Mouse (Mus musculus): ENCODE data around the gene Sag. TPM values are rescaled to one million over a fixed set of nuclear protein-coding genes. Genes with fewer than 3 reads are reported as not detected.
"Not testable (repeated sequence)": the region's sequence is repeated elsewhere in the genome, so short reads cannot be mapped to it uniquely, and the experiment has no call there.

The Sag gene
- polyA plus RNA-seq, 1 experiment from 2014 or later, result 3.8 TPM

DNA sequence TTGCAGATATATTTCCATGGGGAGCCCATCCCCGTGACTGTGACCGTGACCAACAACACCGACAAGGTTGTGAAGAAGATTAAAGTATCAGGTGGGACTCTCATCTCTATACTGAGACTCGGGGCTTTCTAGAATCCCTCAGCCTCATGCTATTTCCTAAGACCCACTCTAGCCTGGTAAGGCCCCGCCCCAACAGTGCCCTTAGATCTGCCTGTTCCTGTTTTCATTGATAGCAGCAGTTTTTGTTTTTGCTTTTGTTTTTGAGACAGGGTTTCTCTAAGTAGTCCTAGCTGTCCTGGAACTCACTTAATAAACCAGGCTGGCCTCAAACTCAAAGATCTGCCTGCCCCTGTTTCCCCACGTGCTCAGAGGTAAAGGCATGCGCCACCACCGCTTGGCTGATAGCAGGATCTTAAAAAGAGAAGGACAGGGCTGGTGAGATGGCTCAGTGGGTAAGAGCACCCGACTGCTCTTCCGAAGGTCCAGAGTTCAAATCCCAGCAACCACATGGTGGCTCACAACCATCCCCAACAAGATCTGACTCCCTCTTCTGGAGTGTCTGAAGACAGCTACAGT lies 21.0 kb downstream of the Sag start:
- Histone ChIP-seq H3K9ac (replicated peaks) (no peak overlapping the region), H3K4me1 (replicated peaks) (peaks cover 4% of the 10 kb centered on the region; the same call in 1 of the 2 replicates), H3K4me2 (no peak overlapping the region), H3K27ac (no peak overlapping the region), H3K27me3 (no peaks in the 10 kb centered on the region), H3K9me3 (no peaks in the 10 kb centered on the region), H3K36me3 (no peaks in the 10 kb centered on the region), H3K4me3 (replicated peaks) (no peak overlapping the region)
- ATAC-seq (ENCODE audit: insufficient number of reproducible peaks, insufficient read depth, low FRiP score, low TSS enrichment, low read depth), result no peak
- WGBS, result 88% methylated on average over 10 of the region's 10 CpGs

DNA sequence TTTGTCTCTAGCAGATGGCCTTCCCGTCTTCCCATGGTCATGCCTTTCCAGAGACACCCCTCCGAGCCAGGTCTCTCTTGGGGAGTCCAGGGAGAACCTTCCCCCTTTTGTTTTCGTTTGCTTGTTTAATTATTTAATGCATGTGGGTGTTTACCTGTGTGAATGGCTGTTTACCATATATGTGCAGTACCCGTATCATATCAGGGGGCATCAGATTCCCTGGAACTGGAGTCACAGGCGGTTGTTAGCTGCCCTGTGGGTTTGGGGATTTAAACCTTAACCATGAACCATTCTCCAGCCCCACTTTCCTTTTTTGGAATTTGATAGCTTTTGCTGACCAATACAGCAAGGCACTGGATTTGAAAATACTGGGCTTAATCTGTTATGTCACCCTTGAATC lies 21.8 kb downstream of the Sag start:
- Histone ChIP-seq H3K27me3 (no peaks in the 10 kb centered on the region), H3K9ac (replicated peaks) (no peak overlapping the region), H3K4me2 (no peak overlapping the region), H3K9me3 (no peaks in the 10 kb centered on the region), H3K27ac (no peak overlapping the region), H3K36me3 (no peaks in the 10 kb centered on the region), H3K4me1 (replicated peaks) (peaks cover 7% of the 10 kb centered on the region; the same call in 1 of the 2 replicates), H3K4me3 (replicated peaks) (no peak overlapping the region)
- no peak for ATAC-seq (ENCODE audit: insufficient number of reproducible peaks, insufficient read depth, low FRiP score, low TSS enrichment, low read depth)
- WGBS, result 86% methylated on average over 5 of the region's 5 CpGs

DNA sequence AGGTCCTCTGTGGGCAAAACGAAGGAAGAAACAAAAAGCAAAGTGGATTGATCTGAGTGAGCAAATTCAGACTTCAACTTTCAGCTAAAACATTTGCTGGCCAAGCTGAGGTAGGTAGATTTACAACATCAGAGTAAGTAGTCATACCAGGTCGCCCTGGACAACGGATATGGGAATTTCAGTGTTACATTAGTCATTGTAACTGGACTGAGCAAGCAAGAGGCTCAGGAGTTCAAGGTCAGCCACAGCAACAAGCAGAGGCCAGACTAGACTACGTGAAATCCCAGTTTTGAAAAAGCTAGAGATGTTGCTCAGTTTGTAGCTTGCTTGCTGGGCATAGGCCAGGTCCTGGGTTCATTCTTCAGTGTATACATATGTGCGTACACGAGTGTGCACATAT lies 22.5 kb downstream of the Sag start:
- no peak overlapping the region for H3K4me2 ChIP-seq
- peaks cover 7% of the 10 kb centered on the region; the same call in 1 of the 2 replicates for H3K4me1 ChIP-seq (replicated peaks)
- H3K9me3 ChIP-seq, result no peaks in the 10 kb centered on the region
- H3K27me3 ChIP-seq, result no peaks in the 10 kb centered on the region
- no peak overlapping the region for H3K9ac ChIP-seq (replicated peaks)
- WGBS, result 89% methylated on average over 6 of the region's 6 CpGs
- no peak overlapping the region for H3K4me3 ChIP-seq (replicated peaks)
- ATAC-seq (ENCODE audit: insufficient number of reproducible peaks, insufficient read depth, low FRiP score, low TSS enrichment, low read depth), result no peak
- H3K27ac ChIP-seq, result no peak overlapping the region
- no peaks in the 10 kb centered on the region for H3K36me3 ChIP-seq

DNA sequence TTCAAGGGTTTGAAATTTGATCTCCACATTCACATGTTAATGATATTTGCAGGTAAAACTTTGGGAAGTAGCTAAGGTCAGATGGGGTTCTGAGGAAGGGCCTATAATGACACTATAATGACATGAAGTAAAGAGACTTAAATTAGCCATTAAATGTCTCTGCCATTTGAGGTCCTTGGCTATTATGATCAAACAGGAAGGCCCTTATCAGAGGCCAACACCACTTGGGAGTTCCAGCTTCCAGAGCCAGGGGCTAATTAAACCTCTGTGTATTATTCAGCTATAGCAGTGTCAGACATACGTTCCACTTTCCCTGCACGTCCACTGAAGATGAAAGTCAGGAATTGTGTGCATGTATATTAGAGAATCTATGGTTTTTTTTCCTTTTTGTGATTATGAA lies 23.0 kb downstream of the Sag start:
- no peak overlapping the region for H3K4me2 ChIP-seq
- H3K9ac ChIP-seq (replicated peaks), result no peak overlapping the region
- H3K4me3 ChIP-seq (replicated peaks), result no peak overlapping the region
- H3K36me3 ChIP-seq, result no peaks in the 10 kb centered on the region
- H3K9me3 ChIP-seq, result no peaks in the 10 kb centered on the region
- H3K4me1 ChIP-seq (replicated peaks), result peaks cover 7% of the 10 kb centered on the region; the same call in 1 of the 2 replicates
- H3K27me3 ChIP-seq, result no peaks in the 10 kb centered on the region
- 83% methylated on average over 2 of the region's 2 CpGs for WGBS
- H3K27ac ChIP-seq, result no peak overlapping the region
- no peak for ATAC-seq (ENCODE audit: insufficient number of reproducible peaks, insufficient read depth, low FRiP score, low TSS enrichment, low read depth)

DNA sequence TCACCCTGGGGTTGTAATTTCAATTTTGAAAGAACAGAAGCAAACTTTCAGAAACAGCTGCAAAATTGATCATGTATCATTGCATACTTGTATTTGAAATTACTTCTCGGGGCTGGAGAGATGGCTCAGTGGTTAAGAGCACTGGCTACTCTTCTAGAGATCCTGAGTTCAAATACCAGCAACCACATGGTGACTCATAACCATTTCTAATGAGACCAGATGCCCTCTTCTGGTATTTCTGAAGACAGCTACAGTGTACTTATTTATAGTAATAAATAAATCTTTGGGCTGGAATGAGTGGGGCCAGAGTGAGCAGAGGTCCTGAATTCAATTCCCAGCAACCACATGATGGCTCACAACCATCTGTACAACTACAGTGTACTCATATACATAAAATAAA lies 24.0 kb downstream of the Sag start:
- 76% methylated on average over 1 of the region's 1 CpGs for WGBS
- ATAC-seq (ENCODE audit: insufficient number of reproducible peaks, insufficient read depth, low FRiP score, low TSS enrichment, low read depth), result not testable (repeated sequence)

DNA sequence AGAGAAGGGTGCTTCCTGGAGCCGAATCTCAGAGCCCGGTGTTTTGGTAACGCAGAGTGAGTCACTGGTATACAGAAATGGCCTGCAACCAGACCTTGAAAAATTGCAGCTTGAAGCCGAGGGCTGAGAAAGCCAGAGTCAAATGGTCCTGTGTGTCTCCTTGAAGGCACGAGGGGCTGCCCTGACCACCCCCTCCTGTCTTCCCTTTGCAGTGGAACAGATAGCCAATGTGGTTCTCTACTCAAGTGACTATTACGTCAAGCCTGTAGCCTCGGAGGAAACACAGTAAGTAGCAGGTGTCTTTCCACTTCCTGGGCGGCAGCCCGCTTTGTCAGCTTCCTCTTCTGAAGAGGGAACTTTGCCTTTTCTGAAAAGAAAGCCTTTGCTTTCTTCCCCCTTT lies 24.7 kb downstream of the Sag start:
- peaks cover 7% of the 10 kb centered on the region; the same call in 1 of the 2 replicates for H3K4me1 ChIP-seq (replicated peaks)
- no peak overlapping the region for H3K27ac ChIP-seq
- H3K4me2 ChIP-seq, result no peak overlapping the region
- no peak overlapping the region for H3K9ac ChIP-seq (replicated peaks)
- H3K4me3 ChIP-seq (replicated peaks), result no peak overlapping the region
- 77% methylated on average over 9 of the region's 9 CpGs for WGBS
- no peak for ATAC-seq (ENCODE audit: insufficient number of reproducible peaks, insufficient read depth, low FRiP score, low TSS enrichment, low read depth)
- no peaks in the 10 kb centered on the region for H3K9me3 ChIP-seq
- H3K36me3 ChIP-seq, result no peaks in the 10 kb centered on the region
- H3K27me3 ChIP-seq, result no peaks in the 10 kb centered on the region

More for the DNA sequence above, 24.0 kb downstream of the Sag start:
- H3K4me3 ChIP-seq (replicated peaks); H3K36me3 ChIP-seq; H3K4me2 ChIP-seq; H3K4me1 ChIP-seq (replicated peaks); H3K9me3 ChIP-seq; H3K27me3 ChIP-seq; H3K27ac ChIP-seq; H3K9ac ChIP-seq (replicated peaks): not testable (repeated sequence)

DNA sequence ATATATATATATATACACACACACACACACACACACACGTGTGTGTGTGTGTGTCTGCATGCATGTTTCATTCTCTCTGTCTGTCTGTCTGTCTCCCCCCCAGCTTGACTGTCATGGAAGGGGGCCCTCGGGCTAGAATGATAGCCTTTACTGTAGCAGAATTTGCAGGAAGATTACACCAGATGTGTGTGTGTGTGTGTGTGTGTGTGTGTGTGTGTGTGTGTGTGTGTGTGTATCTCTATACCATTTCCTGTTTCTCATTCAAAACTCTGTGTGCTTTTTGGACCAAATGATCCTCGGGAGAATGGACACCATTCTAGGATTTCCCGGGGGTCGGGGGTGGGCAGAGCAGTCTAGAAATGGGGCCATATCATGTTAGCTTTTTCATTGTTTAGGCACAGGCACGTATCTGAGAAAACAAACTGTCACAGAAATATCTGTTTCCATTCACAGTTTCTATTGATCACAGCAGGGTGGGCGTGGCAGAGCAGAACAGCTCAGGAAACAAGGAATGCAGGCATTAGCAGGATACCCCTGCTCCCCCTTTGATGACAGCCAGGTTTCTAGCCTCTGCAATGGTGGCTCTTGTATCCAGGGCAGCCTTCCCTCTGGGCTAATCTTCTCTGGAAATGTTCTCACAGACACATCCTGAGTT lies 25.6 kb downstream of the Sag start:
- H3K4me1 ChIP-seq (replicated peaks), result peaks cover 7% of the 10 kb centered on the region; the same call in 1 of the 2 replicates
- H3K9ac ChIP-seq (replicated peaks), result no peak overlapping the region
- 42% methylated on average over 7 of the region's 7 CpGs for WGBS
- no peaks in the 10 kb centered on the region for H3K36me3 ChIP-seq
- no peak overlapping the region for H3K4me3 ChIP-seq (replicated peaks)
- no peak for ATAC-seq (ENCODE audit: insufficient number of reproducible peaks, insufficient read depth, low FRiP score, low TSS enrichment, low read depth)
- H3K27me3 ChIP-seq, result no peaks in the 10 kb centered on the region
- no peaks in the 10 kb centered on the region for H3K9me3 ChIP-seq
- no peak overlapping the region for H3K4me2 ChIP-seq
- peak overlapping the region; percentile 12; the same call in 1 of the 2 replicates for H3K27ac ChIP-seq

DNA sequence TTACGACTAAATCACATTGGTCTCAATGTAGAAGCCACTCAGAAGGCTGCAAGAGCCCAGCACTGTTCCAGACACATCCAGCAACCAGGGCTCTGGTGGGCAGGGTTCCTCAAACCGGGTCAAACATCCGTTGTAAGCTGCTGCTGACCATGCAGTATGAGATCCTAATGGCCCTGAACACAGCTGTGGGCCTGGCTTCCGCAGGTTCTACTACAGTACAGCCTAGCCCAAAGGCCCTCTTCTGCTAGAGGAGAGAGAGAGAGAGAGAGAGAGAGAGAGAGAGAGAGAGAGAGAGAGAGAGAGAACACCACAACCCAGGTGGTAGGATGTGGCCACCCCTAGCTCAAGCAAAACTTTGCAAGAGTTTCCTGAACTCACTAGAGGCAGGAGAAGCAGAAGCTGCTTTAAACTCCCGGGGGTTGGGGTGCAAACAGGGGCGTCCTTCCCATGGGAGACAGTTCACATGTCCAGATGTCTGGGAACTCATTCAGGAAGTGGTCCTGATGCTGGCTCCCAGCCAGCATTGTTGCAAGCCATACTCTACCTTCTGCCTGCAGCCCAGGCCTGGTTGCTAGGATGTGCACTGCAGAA lies 26.2 kb downstream of the Sag start:
- Histone ChIP-seq H3K4me2 (no peak overlapping the region), H3K36me3 (no peaks in the 10 kb centered on the region), H3K9ac (replicated peaks) (no peak overlapping the region), H3K27me3 (no peaks in the 10 kb centered on the region), H3K9me3 (no peaks in the 10 kb centered on the region), H3K4me3 (replicated peaks) (no peak overlapping the region), H3K4me1 (replicated peaks) (peaks cover 7% of the 10 kb centered on the region; the same call in 1 of the 2 replicates), H3K27ac (peak overlapping the region; percentile 12; the same call in 1 of the 2 replicates)
- no peak for ATAC-seq (ENCODE audit: insufficient number of reproducible peaks, insufficient read depth, low FRiP score, low TSS enrichment, low read depth)
- WGBS, result 50% methylated on average over 6 of the region's 6 CpGs

DNA sequence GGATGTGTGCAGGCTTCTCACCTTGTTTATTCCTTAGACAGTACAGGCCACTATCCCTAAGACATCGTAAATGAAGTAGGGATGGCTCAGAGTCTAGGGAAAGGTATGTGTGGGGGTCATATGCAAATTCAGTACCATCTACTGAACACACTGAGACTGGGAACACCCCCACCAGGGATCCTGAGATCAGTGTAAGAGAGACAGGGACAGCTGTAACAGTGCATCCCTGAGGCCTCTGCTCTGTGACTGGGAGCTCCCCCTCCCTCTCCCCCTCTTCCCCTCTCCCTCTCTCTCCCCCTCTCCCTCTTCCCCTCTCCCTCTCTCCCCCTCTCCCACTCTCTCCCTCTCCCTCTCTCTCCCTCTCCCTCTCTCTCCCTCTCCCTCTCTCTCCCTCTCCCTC lies 33.0 kb downstream of the Sag start:
- no peaks in the 10 kb centered on the region for H3K9me3 ChIP-seq
- H3K36me3 ChIP-seq, result no peaks in the 10 kb centered on the region
- no peak overlapping the region for H3K4me3 ChIP-seq (replicated peaks)
- no peaks in the 10 kb centered on the region for H3K27me3 ChIP-seq
- H3K4me2 ChIP-seq, result no peak overlapping the region
- peaks cover 3% of the 10 kb centered on the region for H3K4me1 ChIP-seq (replicated peaks)
- peak; percentile 59; the same call in 1 of the 2 replicates for ATAC-seq (ENCODE audit: insufficient number of reproducible peaks, insufficient read depth, low FRiP score, low TSS enrichment, low read depth)
- 65% methylated on average over 1 of the region's 1 CpGs for WGBS
- H3K9ac ChIP-seq (replicated peaks), result no peak overlapping the region
- H3K27ac ChIP-seq, result peak overlapping the region; percentile 83; the same call in 1 of the 2 replicates

DNA sequence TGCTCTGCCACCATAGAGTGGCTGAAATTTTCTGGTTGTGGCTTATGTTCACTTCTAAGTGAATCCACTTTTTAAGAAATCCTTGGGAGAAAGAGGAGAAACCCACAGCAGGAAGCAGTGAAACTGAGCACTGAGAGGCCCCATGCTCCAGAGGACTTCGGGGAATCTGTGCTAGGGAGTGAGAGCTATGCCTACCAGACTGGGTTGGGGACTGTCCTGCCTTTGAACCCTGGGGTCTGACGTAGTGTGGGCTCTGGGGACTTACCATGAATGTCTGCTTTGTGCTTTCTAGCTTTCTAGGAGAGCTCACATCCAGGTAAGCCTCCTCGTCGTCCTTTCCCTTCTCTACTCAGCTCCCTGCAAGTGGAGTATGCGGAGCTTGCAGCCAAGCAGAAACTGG lies 33.5 kb downstream of the Sag start:
- no peak overlapping the region for H3K4me2 ChIP-seq
- no peaks in the 10 kb centered on the region for H3K27me3 ChIP-seq
- ATAC-seq (ENCODE audit: insufficient number of reproducible peaks, insufficient read depth, low FRiP score, low TSS enrichment, low read depth), result 0 out of 2 replicates have a peak, but pooled peaks have one; percentile 74
- peaks cover 3% of the 10 kb centered on the region for H3K4me1 ChIP-seq (replicated peaks)
- H3K36me3 ChIP-seq, result no peaks in the 10 kb centered on the region
- H3K27ac ChIP-seq, result peak overlapping the region; percentile 83
- no peak overlapping the region for H3K9ac ChIP-seq (replicated peaks)
- H3K4me3 ChIP-seq (replicated peaks), result no peak overlapping the region
- 41% methylated on average over 5 of the region's 5 CpGs for WGBS
- no peaks in the 10 kb centered on the region for H3K9me3 ChIP-seq

DNA sequence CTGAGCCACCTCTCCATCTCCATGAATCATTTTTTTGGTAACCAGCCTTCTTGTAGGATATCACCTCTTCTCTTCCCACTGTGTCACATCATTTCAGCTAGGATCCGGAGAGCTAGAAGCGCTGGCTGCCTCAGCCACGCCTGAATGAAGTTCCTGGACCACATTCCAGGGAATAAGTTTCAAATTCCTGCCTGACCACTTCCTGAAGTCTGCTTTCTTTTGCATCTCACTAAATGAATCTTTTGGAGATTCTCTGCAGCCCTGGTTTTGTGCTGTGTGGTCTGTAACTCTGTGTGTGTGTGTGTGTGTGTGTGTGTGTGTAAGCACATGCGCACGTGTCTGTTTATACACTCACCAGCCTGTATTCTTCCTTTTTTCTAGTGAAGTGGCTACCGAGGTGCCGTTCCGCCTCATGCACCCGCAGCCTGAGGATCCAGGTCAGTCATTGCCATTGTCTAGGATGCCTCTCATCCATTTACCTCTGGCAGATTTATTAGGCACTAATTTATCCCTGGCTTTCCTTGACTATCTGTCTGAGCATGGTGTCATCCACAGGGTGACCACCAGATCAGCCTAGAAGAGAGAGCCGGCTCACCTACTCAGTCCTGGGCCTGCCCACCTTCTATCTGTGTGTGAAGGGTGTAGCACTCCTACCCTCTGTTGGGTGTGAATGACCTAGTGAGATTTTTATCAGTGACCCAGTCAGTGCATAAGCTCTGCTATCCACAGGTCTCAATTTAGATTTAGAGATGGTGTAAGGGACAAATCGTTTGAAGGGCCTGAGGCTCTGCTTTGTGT lies 37.1 kb downstream of the Sag start:
- Histone ChIP-seq H3K27me3 (no peaks in the 10 kb centered on the region), H3K4me3 (replicated peaks) (no peak overlapping the region), H3K4me1 (replicated peaks) (peaks cover 3% of the 10 kb centered on the region), H3K27ac (no peak overlapping the region), H3K36me3 (no peaks in the 10 kb centered on the region), H3K9me3 (no peaks in the 10 kb centered on the region), H3K4me2 (no peak overlapping the region), H3K9ac (replicated peaks) (no peak overlapping the region)
- no peak for ATAC-seq (ENCODE audit: insufficient number of reproducible peaks, insufficient read depth, low FRiP score, low TSS enrichment, low read depth)
- WGBS, result 61% methylated on average over 11 of the region's 11 CpGs
